ENCODE assay signal across 8 mouse cellular contexts in genomic region chr7:3664524-3665214, GRCm38 (mm10). TPM values are rescaled to one million over a fixed set of nuclear protein-coding genes. Genes with fewer than 3 reads are reported as not detected.
DNase-seq lines count a peak whose midpoint lies in the region; ATAC-seq and TF ChIP-seq lines count a peak whose summit lies in the region.

No protein-coding gene starts in this region.

- no peak for DNase-seq in gastrocnemius, adult 2 months
- DNase-seq in gastrocnemius, postnatal 4 days (ENCODE audit: low spot score in 2 of 2), result no peak
- DNase-seq in embryonic facial prominence, embryonic 11.5 days (ENCODE audit: low spot score), result peak; percentile 31
- DNase-seq in liver, postnatal 0 days, result peak; percentile 40
- no peak for DNase-seq in frontal cortex, postnatal 25 days (ENCODE audit: low spot score in 2 of 2)
- DNase-seq in gastrocnemius, postnatal 14 days, result no peak

- TF ChIP-seq EP300 in liver, postnatal 0 days (IDR thresholded peaks at IDR 0.05; ENCODE audit: low read depth), result no peak

- no peaks in the 10 kb centered on the region for H3K27me3 ChIP-seq in embryonic facial prominence, embryonic 11.5 days (ENCODE audit: control insufficient read depth, insufficient read depth, low read length)
- no peaks in the 10 kb centered on the region for H3K27me3 ChIP-seq in intestine, embryonic 16.5 days (replicated peaks; ENCODE audit: control insufficient read depth, insufficient read depth, low read length)
- H3K27me3 ChIP-seq in liver, postnatal 0 days (ENCODE audit: insufficient read depth, low read length), result no peaks in the 10 kb centered on the region
- H3K27me3 ChIP-seq in stomach, embryonic 14.5 days (ENCODE audit: control insufficient read depth, insufficient read depth, low read length), result no peaks in the 10 kb centered on the region

- H3K9ac ChIP-seq in embryonic facial prominence, embryonic 11.5 days (replicated peaks; ENCODE audit: low read length), result peak overlapping the region; percentile 77
- peak overlapping the region; percentile 83 for H3K9ac ChIP-seq in intestine, embryonic 16.5 days (ENCODE audit: low read depth, low read length)
- H3K9ac ChIP-seq in liver, postnatal 0 days (replicated peaks), result peak overlapping the region; percentile 91
- H3K9ac ChIP-seq in stomach, embryonic 14.5 days (replicated peaks; ENCODE audit: low read depth, low read length), result peak overlapping the region; percentile 59

- peak overlapping the region; percentile 65 for H3K4me2 ChIP-seq in embryonic facial prominence, embryonic 11.5 days (ENCODE audit: low read depth, low read length)
- H3K4me2 ChIP-seq in intestine, embryonic 16.5 days (ENCODE audit: low read depth, low read length), result peak overlapping the region; percentile 81
- peak overlapping the region; percentile 91 for H3K4me2 ChIP-seq in liver, postnatal 0 days (ENCODE audit: low read depth, low read length)
- H3K4me2 ChIP-seq in stomach, embryonic 14.5 days (replicated peaks; ENCODE audit: low read depth, low read length), result peak overlapping the region; percentile 49

- WGBS in embryonic facial prominence, embryonic 11.5 days, result 33% methylated on average over 15 of the region's 15 CpGs
- 22% methylated on average over 15 of the region's 15 CpGs for WGBS in intestine, embryonic 16.5 days
- WGBS in liver, postnatal 0 days (ENCODE audit: insufficient replicate concordance), result 20% methylated on average over 15 of the region's 15 CpGs
- 34% methylated on average over 15 of the region's 15 CpGs for WGBS in stomach, embryonic 14.5 days

- no peaks in the 10 kb centered on the region for H3K9me3 ChIP-seq in embryonic facial prominence, embryonic 11.5 days (replicated peaks; ENCODE audit: control insufficient read depth, low read length)
- H3K9me3 ChIP-seq in intestine, embryonic 16.5 days (ENCODE audit: control insufficient read depth, low read length), result no peaks in the 10 kb centered on the region
- no peaks in the 10 kb centered on the region for H3K9me3 ChIP-seq in liver, postnatal 0 days (ENCODE audit: low read length)
- H3K9me3 ChIP-seq in stomach, embryonic 14.5 days (ENCODE audit: control insufficient read depth, low read depth, low read length), result no peaks in the 10 kb centered on the region

- intact Hi-C loops in gastrocnemius, adult 2 months (cut with DNase I), result loop anchor here (1.0 to 2.0 kb wide), 2 partner anchors 19 to 28 kb away; partner anchors contain the start of genes Cnot3, Mboat7 and Tsen34
- intact Hi-C loops in gastrocnemius, postnatal 14 days (cut with DNase I; ENCODE audit: low total_unique reads), result no loop called here

- peaks cover 7% of the 10 kb centered on the region for H3K36me3 ChIP-seq in embryonic facial prominence, embryonic 11.5 days (replicated peaks; ENCODE audit: control insufficient read depth, insufficient read depth, low read depth, low read length)
- H3K36me3 ChIP-seq in intestine, embryonic 16.5 days (ENCODE audit: control insufficient read depth, insufficient read depth, low read length), result peaks cover 18% of the 10 kb centered on the region; the same call in 1 of the 2 replicates
- H3K36me3 ChIP-seq in liver, postnatal 0 days (replicated peaks; ENCODE audit: insufficient read depth, low read length), result peaks cover 39% of the 10 kb centered on the region
- H3K36me3 ChIP-seq in stomach, embryonic 14.5 days (ENCODE audit: control insufficient read depth, insufficient read depth, low read length), result peaks cover 27% of the 10 kb centered on the region

- peak overlapping the region; percentile 78 for H3K4me3 ChIP-seq in gastrocnemius, adult 2 months
- peak overlapping the region; percentile 64 for H3K4me3 ChIP-seq in embryonic facial prominence, embryonic 11.5 days (ENCODE audit: low read depth, low read length)
- peak overlapping the region; percentile 71 for H3K4me3 ChIP-seq in intestine, embryonic 16.5 days (ENCODE audit: low read length)
- peak overlapping the region; percentile 80 for H3K4me3 ChIP-seq in liver, postnatal 0 days (ENCODE audit: low read depth, low read length)
- H3K4me3 ChIP-seq in stomach, embryonic 14.5 days (ENCODE audit: low read depth, low read length), result peak overlapping the region; percentile 59

- H3K27ac ChIP-seq in gastrocnemius, adult 2 months, result peak overlapping the region; percentile 92
- H3K27ac ChIP-seq in embryonic facial prominence, embryonic 11.5 days (replicated peaks; ENCODE audit: low read depth, low read length), result peak overlapping the region; percentile 63; the same call in 1 of the 2 replicates
- H3K27ac ChIP-seq in intestine, embryonic 16.5 days (ENCODE audit: low read length), result peak overlapping the region; percentile 93
- peak overlapping the region; percentile 95 for H3K27ac ChIP-seq in liver, postnatal 0 days (ENCODE audit: low read depth)
- peak overlapping the region; percentile 88 for H3K27ac ChIP-seq in stomach, embryonic 14.5 days (ENCODE audit: low read length)

- no peak for TF ChIP-seq CTCF in gastrocnemius, adult 2 months (IDR thresholded peaks at IDR 0.05)
- TF ChIP-seq CTCF in liver, postnatal 0 days (IDR thresholded peaks at IDR 0.05; ENCODE audit: low read depth), result no peak

- peak; percentile 25 for ATAC-seq in embryonic facial prominence, embryonic 11.5 days (replicated peaks; ENCODE audit: insufficient number of reproducible peaks, low FRiP score, low TSS enrichment, low read depth)
- ATAC-seq in intestine, embryonic 16.5 days, result peak; percentile 60
- ATAC-seq in liver, postnatal 0 days, result peak; percentile 38
- ATAC-seq in stomach, embryonic 14.5 days (ENCODE audit: insufficient number of reproducible peaks, insufficient read depth, low FRiP score, low read depth), result no peak

- H3K4me1 ChIP-seq in embryonic facial prominence, embryonic 11.5 days (ENCODE audit: control insufficient read depth, insufficient read depth, low read length), result no peaks in the 10 kb centered on the region; the same call in 1 of the 2 replicates
- H3K4me1 ChIP-seq in intestine, embryonic 16.5 days (ENCODE audit: control insufficient read depth, insufficient read depth, low read length), result peaks cover 25% of the 10 kb centered on the region
- peaks cover 19% of the 10 kb centered on the region for H3K4me1 ChIP-seq in liver, postnatal 0 days (ENCODE audit: insufficient read depth)
- 0 out of 2 replicates have a peak, but pooled peaks cover 10% of the 10 kb centered on the region for H3K4me1 ChIP-seq in stomach, embryonic 14.5 days (ENCODE audit: control insufficient read depth, insufficient read depth, low read length)

RNA-seq across cellular contexts. Expression of gene Leng1, which starts 1.0 kb away (rescaled TPM):
- 1 to 10 TPM; 4.9 to 6.8 TPM for total RNA-seq in gastrocnemius, adult 2 months (2021)
- total RNA-seq in gastrocnemius, postnatal 4 days (2021), result 1 to 10 TPM; 9.8 TPM
- polyA plus RNA-seq in embryonic facial prominence, embryonic 11.5 days (2014; fragmentation: Nextera tagmentation; extraction: Ambion mirVana), result 15.3 and 16.5 TPM in 2 replicates
- polyA plus RNA-seq in intestine, embryonic 16.5 days (2015; fragmentation: Nextera tagmentation; extraction: Ambion mirVana), result 16.8 and 17.3 TPM in 2 replicates
- 7.0 and 7.8 TPM in 2 replicates for polyA plus RNA-seq in liver, postnatal 0 days (2015; fragmentation: Nextera tagmentation; extraction: Ambion mirVana)
- polyA plus RNA-seq in stomach, embryonic 14.5 days (2014; fragmentation: Nextera tagmentation; extraction: Ambion mirVana), result 14.0 and 14.1 TPM in 2 replicates
- total RNA-seq in gastrocnemius, postnatal 14 days (2021), result 1 to 10 TPM; 4.8 to 5.6 TPM

RNA-seq across cellular contexts. Expression of gene Tmc4, which starts 12.7 kb away (rescaled TPM):
- total RNA-seq in gastrocnemius, adult 2 months (2021), result 1 to 10 TPM in 1 of 2 experiments, under 1 TPM in 1; 0.38 to 1.3 TPM
- total RNA-seq in gastrocnemius, postnatal 4 days (2021), result 1 to 10 TPM; 2.0 to 3.5 TPM
- 3.9 and 4.3 TPM in 2 replicates for polyA plus RNA-seq in embryonic facial prominence, embryonic 11.5 days (2014; fragmentation: Nextera tagmentation; extraction: Ambion mirVana)
- 104 and 110 TPM in 2 replicates for polyA plus RNA-seq in intestine, embryonic 16.5 days (2015; fragmentation: Nextera tagmentation; extraction: Ambion mirVana)
- 4.7 and 5.0 TPM in 2 replicates for polyA plus RNA-seq in liver, postnatal 0 days (2015; fragmentation: Nextera tagmentation; extraction: Ambion mirVana)
- 61.8 and 67.3 TPM in 2 replicates for polyA plus RNA-seq in stomach, embryonic 14.5 days (2014; fragmentation: Nextera tagmentation; extraction: Ambion mirVana)
- under 1 TPM; 0.64 to 0.84 TPM for total RNA-seq in gastrocnemius, postnatal 14 days (2021)

RNA-seq across cellular contexts. Expression of gene Cnot3, which starts 19.6 kb away (rescaled TPM):
- 10 to 100 TPM; 16.0 to 20.2 TPM for total RNA-seq in gastrocnemius, adult 2 months (2021)
- total RNA-seq in gastrocnemius, postnatal 4 days (2021), result 10 to 100 TPM; 49.3 to 50.3 TPM
- 57.4 and 63.9 TPM in 2 replicates for polyA plus RNA-seq in embryonic facial prominence, embryonic 11.5 days (2014; fragmentation: Nextera tagmentation; extraction: Ambion mirVana)
- 43.2 and 46.1 TPM in 2 replicates for polyA plus RNA-seq in intestine, embryonic 16.5 days (2015; fragmentation: Nextera tagmentation; extraction: Ambion mirVana)
- 12.9 and 13.7 TPM in 2 replicates for polyA plus RNA-seq in liver, postnatal 0 days (2015; fragmentation: Nextera tagmentation; extraction: Ambion mirVana)
- polyA plus RNA-seq in stomach, embryonic 14.5 days (2014; fragmentation: Nextera tagmentation; extraction: Ambion mirVana), result 58.3 and 59.5 TPM in 2 replicates
- 10 to 100 TPM; 18.0 to 22.3 TPM for total RNA-seq in gastrocnemius, postnatal 14 days (2021)

RNA-seq across cellular contexts. Expression of gene Tsen34, which starts 28.0 kb away (rescaled TPM):
- 10 to 100 TPM; 22.7 to 31.9 TPM for total RNA-seq in gastrocnemius, adult 2 months (2021)
- total RNA-seq in gastrocnemius, postnatal 4 days (2021), result 10 to 100 TPM; 86.2 to 95.2 TPM
- polyA plus RNA-seq in embryonic facial prominence, embryonic 11.5 days (2014; fragmentation: Nextera tagmentation; extraction: Ambion mirVana), result 257 and 283 TPM in 2 replicates
- polyA plus RNA-seq in intestine, embryonic 16.5 days (2015; fragmentation: Nextera tagmentation; extraction: Ambion mirVana), result 191 and 208 TPM in 2 replicates
- 46.1 and 50.9 TPM in 2 replicates for polyA plus RNA-seq in liver, postnatal 0 days (2015; fragmentation: Nextera tagmentation; extraction: Ambion mirVana)
- 223 and 240 TPM in 2 replicates for polyA plus RNA-seq in stomach, embryonic 14.5 days (2014; fragmentation: Nextera tagmentation; extraction: Ambion mirVana)
- total RNA-seq in gastrocnemius, postnatal 14 days (2021), result 10 to 100 TPM; 37.3 to 40.6 TPM

RNA-seq across cellular contexts. Expression of gene Mboat7, which starts 28.7 kb away (rescaled TPM):
- 10 to 100 TPM in 1 of 2 experiments, 1 to 10 TPM in 1; 8.9 to 10.1 TPM for total RNA-seq in gastrocnemius, adult 2 months (2021)
- total RNA-seq in gastrocnemius, postnatal 4 days (2021), result 10 to 100 TPM; 24.9 to 25.0 TPM
- 27.6 and 28.4 TPM in 2 replicates for polyA plus RNA-seq in embryonic facial prominence, embryonic 11.5 days (2014; fragmentation: Nextera tagmentation; extraction: Ambion mirVana)
- 54.8 and 60.7 TPM in 2 replicates for polyA plus RNA-seq in intestine, embryonic 16.5 days (2015; fragmentation: Nextera tagmentation; extraction: Ambion mirVana)
- polyA plus RNA-seq in liver, postnatal 0 days (2015; fragmentation: Nextera tagmentation; extraction: Ambion mirVana), result 14.8 and 16.1 TPM in 2 replicates
- polyA plus RNA-seq in stomach, embryonic 14.5 days (2014; fragmentation: Nextera tagmentation; extraction: Ambion mirVana), result 36.8 and 40.4 TPM in 2 replicates
- total RNA-seq in gastrocnemius, postnatal 14 days (2021), result 10 to 100 TPM; 10.6 to 12.8 TPM

Comparison
In these comparisons a context has a peak if more than half of its experiments do, and no peak if none do; other contexts are left out.
1. DNase-seq: peak in embryonic facial prominence, embryonic 11.5 days (single experiment) and liver, postnatal 0 days (single experiment); none in gastrocnemius, adult 2 months (single experiment), gastrocnemius, postnatal 4 days (0 of 2), frontal cortex, postnatal 25 days (0 of 2) and gastrocnemius, postnatal 14 days (single experiment).
2. RNA of gene Tmc4, which starts 12.7 kb away (polyA plus RNA-seq): 104 to 110 TPM in intestine, embryonic 16.5 days and 61.8 to 67.3 TPM in stomach, embryonic 14.5 days; 4.7 to 5.0 TPM in liver, postnatal 0 days and 3.9 to 4.3 TPM in embryonic facial prominence, embryonic 11.5 days; every median in the first group is over 10 times any median in the second.
3. Peak in every context shown above with its lines, with median percentiles within 50 percentile points of each other: H3K27ac ChIP-seq, H3K4me3 ChIP-seq, H3K4me2 ChIP-seq and H3K9ac ChIP-seq.